Mouse (Mus musculus) stomach, postnatal 0 days (tissue): ENCODE measurements around the gene Mia. TPM values are rescaled to one million over a fixed set of nuclear protein-coding genes. Genes with fewer than 3 reads are reported as not detected.
A peak's percentile ranks its signal among the peaks of the same experiment; 100 is the strongest.

Source experiments
- ATAC-seq: fragments of 200-750 bp; cut with Nextera tagmentation; 2 replicates; pipeline ENCODE4 v1.8.0; 2017; ENCODE audit not compliant: low FRiP score, low TSS enrichment
- DNase-seq: peaks from one replicate; pipeline ENCODE4 v3.0.0-alpha.2; 2016; ENCODE audit warnings: low spot score
- H3K27ac ChIP-seq: fragments of 300-500 bp; sonication (generic); replicated peaks from 2 replicates; pipeline ENCODE4 v1.5.1; 2014; ENCODE audit warnings: mild to moderate bottlenecking, control low read depth
- H3K27me3 ChIP-seq: fragments of 300-500 bp; sonication (generic); 2 replicates; pipeline ENCODE4 v1.6.1; 2014; ENCODE audit warnings: low read length; ENCODE audit not compliant: control insufficient read depth, insufficient read depth
- H3K36me3 ChIP-seq: fragments of 300-500 bp; sonication (generic); 2 replicates; pipeline ENCODE4 v1.6.1; 2014; ENCODE audit warnings: low read length, mixed read lengths; ENCODE audit not compliant: control insufficient read depth, insufficient read depth
- H3K4me1 ChIP-seq: fragments of 300-500 bp; sonication (generic); replicated peaks from 2 replicates; pipeline ENCODE4 v1.6.1; 2014; ENCODE audit warnings: antibody characterized with exemption; ENCODE audit not compliant: control insufficient read depth, insufficient read depth
- H3K4me2 ChIP-seq: fragments of 300-500 bp; sonication (generic); replicated peaks from 2 replicates; pipeline ENCODE4 v1.6.1; 2014; ENCODE audit warnings: low read depth, mild to moderate bottlenecking, control low read depth, moderate library complexity
- H3K4me3 ChIP-seq: fragments of 300-500 bp; sonication (generic); 2 replicates; pipeline ENCODE4 v1.5.1; 2014; ENCODE audit warnings: low read depth, low read length, control low read depth
- H3K9ac ChIP-seq: fragments of 300-500 bp; sonication (generic); 2 replicates; pipeline ENCODE4 v1.6.1; 2014; ENCODE audit warnings: mild to moderate bottlenecking, low read length, control low read depth, mixed read lengths
- H3K9me3 ChIP-seq: fragments of 300-500 bp; sonication (generic); 2 replicates; pipeline ENCODE4 v1.6.1; 2016; ENCODE audit warnings: low read length; ENCODE audit not compliant: control insufficient read depth
- CTCF ChIP-seq: IDR thresholded peaks from 2 replicates; pipeline ENCODE4 v1.5.1; 2016; ENCODE audit warnings: antibody characterized with exemption, low read depth, mild to moderate bottlenecking, moderate library complexity
- EP300 ChIP-seq: optimal IDR thresholded peaks from 2 replicates; pipeline ENCODE3; 2016; ENCODE audit warnings: antibody characterized with exemption
- WGBS: fragments of 180-500 bp; shearing (Covaris S2); extraction: QIAGEN DNeasy Blood & Tissue Kit; methylation state at CpG from one replicate; pipeline ENCODE4 v1.1.7; 2014; 5-methylcytosine and 5-hydroxymethylcytosine counted together
- polyA plus RNA-seq: library from polyadenylated mRNA; unstranded; fragments of >200 nt; fragmentation: Nextera tagmentation; extraction: Ambion mirVana; gene quantifications from 2 replicates; pipeline ENCODE4 v1.2.1, GENCODE M21; 2015

The Mia gene
- 7.3 and 8.7 TPM in 2 replicates for polyA plus RNA-seq

DNA sequence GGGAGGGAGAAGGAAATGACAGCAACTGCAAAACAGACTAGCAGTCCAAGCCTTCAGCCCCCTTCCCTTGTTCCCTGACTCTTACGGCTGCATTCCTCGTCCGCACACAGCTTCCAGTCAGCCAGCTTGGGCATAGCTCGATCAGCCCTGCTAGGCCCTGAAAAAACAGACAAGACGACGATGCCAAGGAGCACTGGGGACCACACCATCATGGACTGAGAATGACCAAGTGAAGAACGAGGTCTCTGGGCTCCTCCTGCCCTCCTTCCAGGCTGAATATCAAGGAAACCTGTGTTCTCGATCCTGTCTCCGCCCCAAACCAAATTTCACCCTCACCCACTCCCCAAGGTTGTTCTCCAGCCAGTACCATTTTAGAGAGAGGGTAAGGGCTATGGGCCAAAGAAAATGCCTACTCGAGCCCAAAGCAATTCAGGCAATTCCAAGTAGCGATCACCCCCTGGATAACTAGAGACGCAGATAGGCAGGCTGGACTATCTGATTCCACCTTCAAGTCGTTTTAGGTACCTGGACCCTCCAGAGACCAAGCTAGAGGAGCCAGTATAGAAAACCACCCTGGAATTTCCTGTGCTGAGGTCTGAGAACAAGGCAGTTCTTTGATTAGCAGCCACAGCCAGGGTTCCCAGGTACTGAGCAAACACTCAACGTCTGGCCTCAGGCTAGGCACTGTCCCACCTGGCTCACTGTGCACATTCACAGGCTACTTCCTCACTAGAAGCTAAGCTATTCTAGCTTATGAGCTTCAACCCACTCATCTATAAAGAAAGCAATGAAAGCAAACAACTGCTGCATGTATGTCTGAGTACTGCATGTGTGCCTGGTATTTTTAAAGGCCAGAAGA is at the start of gene Mia, which contains the start of gene Gm21983:
Gene Mia (minus strand): TSS at position 321 of the 859 bp plus-strand sequence.
Gene Gm21983 (minus strand): TSS at position 250 of the 859 bp plus-strand sequence.
- 63% methylated on average over 14 of the region's 14 CpGs for WGBS
- Histone ChIP-seq H3K27me3 (no peaks in the 10 kb centered on the region), H3K4me2 (no peak within 1 kb of the TSS), H3K9me3 (no peaks in the 10 kb centered on the region), H3K27ac (peak within 1 kb of the TSS; percentile 67), H3K4me1 (no peaks in the 10 kb centered on the region; the same call in 1 of the 2 replicates), H3K9ac (no peak within 1 kb of the TSS), H3K36me3 (peaks cover 10% of the 10 kb centered on the region), H3K4me3 (no peak within 1 kb of the TSS)
- DNase-seq (peak; percentile 54), ATAC-seq (no peak)
- TF ChIP-seq CTCF: no peak
- no peak for TF ChIP-seq EP300

GRCm38 (mm10) chr7:27228865-27229264 is 47.9 kb upstream of the Mia start:
- H3K4me2 ChIP-seq: peak overlapping the region; percentile 78
- ATAC-seq: no peak
- H3K9me3 ChIP-seq: no peaks in the 10 kb centered on the region

GRCm38 (mm10) chr7:27228281-27228821 is 47.4 kb upstream of the Mia start, which contains the start of gene Itpkc:
Itpkc (minus strand) TSS chr7:27228661.
- WGBS: under 1% methylated on average over 48 of the region's 49 CpGs
- peak; percentile 85 for ATAC-seq
- TF ChIP-seq CTCF (peak; percentile 38; the same call in 1 of the 2 replicates), EP300 (peak; percentile 22)

More at GRCm38 (mm10) chr7:27228865-27229264, 47.9 kb upstream of the Mia start:
- DNase-seq: no peak
- 12% methylated on average over 6 of the region's 6 CpGs for WGBS
- no peak for TF ChIP-seq EP300
- TF ChIP-seq CTCF: no peak
- H3K4me1 ChIP-seq: peaks cover 6% of the 10 kb centered on the region
- peak overlapping the region; percentile 87 for H3K9ac ChIP-seq
- peak overlapping the region; percentile 82 for H3K4me3 ChIP-seq
- no peaks in the 10 kb centered on the region for H3K27me3 ChIP-seq
- no peaks in the 10 kb centered on the region for H3K36me3 ChIP-seq
- H3K27ac ChIP-seq: peak overlapping the region; percentile 93

DNA sequence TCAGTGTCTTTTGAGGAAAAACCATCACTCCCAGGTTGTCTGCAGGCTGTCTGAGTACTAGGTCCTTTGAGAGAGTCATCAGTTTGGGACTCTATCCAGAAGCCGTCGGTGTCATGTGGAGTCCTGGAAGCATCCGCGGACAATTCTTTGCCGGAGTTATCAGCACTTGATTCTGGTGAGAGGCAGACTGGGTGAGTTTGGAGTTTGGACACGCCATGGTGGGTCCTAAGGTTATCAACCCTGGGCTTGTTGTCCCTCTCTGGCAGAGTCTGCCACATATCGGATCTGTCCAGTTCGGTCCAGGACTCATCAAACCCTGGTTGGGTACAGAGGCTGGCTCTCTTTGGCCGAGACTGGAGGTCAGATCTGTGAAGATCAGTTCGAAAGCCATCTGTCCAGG is 46.7 kb upstream of the Mia start:
- peak overlapping the region; percentile 87 for H3K9ac ChIP-seq
- 2% methylated on average over 10 of the region's 10 CpGs for WGBS
- ATAC-seq (no peak), DNase-seq (no peak)
- H3K36me3 ChIP-seq: no peaks in the 10 kb centered on the region
- no peaks in the 10 kb centered on the region for H3K9me3 ChIP-seq
- peak overlapping the region; percentile 78 for H3K4me2 ChIP-seq
- no peaks in the 10 kb centered on the region for H3K27me3 ChIP-seq
- peak overlapping the region; percentile 82 for H3K4me3 ChIP-seq
- peak overlapping the region; percentile 93 for H3K27ac ChIP-seq
- H3K4me1 ChIP-seq: peaks cover 3% of the 10 kb centered on the region; the same call in 1 of the 2 replicates
- TF ChIP-seq EP300 (no peak), CTCF (no peak)

More at GRCm38 (mm10) chr7:27228281-27228821, 47.4 kb upstream of the Mia start, which contains the start of gene Itpkc:
- H3K36me3 ChIP-seq: no peaks in the 10 kb centered on the region
- peak within 1 kb of the TSS; percentile 78 for H3K4me2 ChIP-seq
- peak within 1 kb of the TSS; percentile 93 for H3K27ac ChIP-seq
- peak within 1 kb of the TSS; percentile 87 for H3K9ac ChIP-seq
- no peaks in the 10 kb centered on the region for H3K27me3 ChIP-seq
- peak; percentile 98 for DNase-seq
- peaks cover 3% of the 10 kb centered on the region for H3K4me1 ChIP-seq
- no peaks in the 10 kb centered on the region for H3K9me3 ChIP-seq
- H3K4me3 ChIP-seq: peak within 1 kb of the TSS; percentile 82

DNA sequence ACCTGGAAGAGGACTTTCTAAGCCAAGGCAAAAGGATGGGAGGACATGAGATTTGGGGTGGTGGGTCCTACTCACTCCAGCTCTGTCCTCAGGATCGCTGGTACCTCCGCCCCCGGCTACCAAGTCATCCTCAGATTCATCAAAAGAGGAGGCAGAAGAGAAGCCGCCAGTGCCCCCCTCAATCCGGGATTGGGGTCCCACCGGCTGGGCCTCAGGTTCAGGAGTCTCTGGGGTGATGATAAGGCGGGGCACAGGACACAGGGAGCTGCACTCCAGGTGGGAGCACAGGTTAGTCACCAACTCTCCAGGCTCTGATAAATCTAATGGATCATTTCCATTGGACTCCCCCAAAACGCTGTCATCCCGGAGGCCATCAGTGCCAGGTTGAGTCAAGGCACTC is 46.3 kb upstream of the Mia start:
- Histone ChIP-seq H3K4me1 (peaks cover 3% of the 10 kb centered on the region; the same call in 1 of the 2 replicates), H3K36me3 (no peaks in the 10 kb centered on the region), H3K4me2 (peak overlapping the region; percentile 78), H3K9ac (peak overlapping the region; percentile 87), H3K9me3 (no peaks in the 10 kb centered on the region), H3K27ac (peak overlapping the region; percentile 93), H3K4me3 (peak overlapping the region; percentile 82), H3K27me3 (no peaks in the 10 kb centered on the region)
- no peak for ATAC-seq
- DNase-seq: no peak
- WGBS: 25% methylated on average over 9 of the region's 9 CpGs
- TF ChIP-seq EP300 (no peak), CTCF (no peak)
